In genomic region chr12:49473371-49473770, GRCm38 (mm10) we compare ENCODE assay signal across 11 mouse cellular contexts.
A peak's percentile ranks its signal among the peaks of the same experiment; 100 is the strongest.
DNase-seq lines count a peak whose midpoint lies in the region; ATAC-seq lines count a peak whose summit lies in the region.
"Had no signal": no experiment of that assay in that cellular context is flagged by ENCODE, and none has a peak within 500 bp of the region (broad histone marks: within the 10 kb centered on the region; RNA-seq: fewer than 3 reads in every experiment).

No protein-coding gene starts in this region.

- intact Hi-C loops in heart, postnatal 10 days (cut with DNase I) = no loop called here
- intact Hi-C loops in left cerebral cortex, postnatal 25 days (cut with DNase I) = loop anchor here (5.0 kb wide), 2 partner anchors 71 to 269 kb away; no protein-coding TSS in a partner anchor

- no peaks in the 10 kb centered on the region for H3K9me3 ChIP-seq in hindbrain, embryonic 16.5 days (ENCODE audit: control insufficient read depth, low read length)
- H3K9me3 ChIP-seq: heart, embryonic 15.5 days; neural tube, embryonic 12.5 days had no signal

- H3K9ac ChIP-seq in hindbrain, embryonic 16.5 days (ENCODE audit: low read depth, low read length) = no peak overlapping the region
- H3K9ac ChIP-seq: heart, embryonic 15.5 days; lung, embryonic 14.5 days; neural tube, embryonic 12.5 days had no signal

- H3K27me3 ChIP-seq in hindbrain, embryonic 16.5 days (replicated peaks; ENCODE audit: control insufficient read depth, insufficient read depth, low read length) = no peaks in the 10 kb centered on the region
- H3K27me3 ChIP-seq: heart, embryonic 15.5 days; neural tube, embryonic 12.5 days had no signal

- H3K4me1 ChIP-seq in hindbrain, embryonic 16.5 days (ENCODE audit: control insufficient read depth, insufficient read depth, low read depth, low read length) = no peaks in the 10 kb centered on the region
- H3K4me1 ChIP-seq: heart, embryonic 15.5 days; neural tube, embryonic 12.5 days had no signal

- ATAC-seq in frontal cortex, adult (ENCODE audit: low TSS enrichment) = peak; percentile 100
- no peak for ATAC-seq in activated CD4-positive, CD25-positive, alpha-beta regulatory T cell, adult 4 months
- no peak for ATAC-seq in hindbrain, embryonic 16.5 days

- WGBS in hindbrain, embryonic 16.5 days = 80% methylated on average over 3 of the region's 3 CpGs

- no peak overlapping the region for H3K4me2 ChIP-seq in hindbrain, embryonic 16.5 days (ENCODE audit: low read length)
- H3K4me2 ChIP-seq: heart, embryonic 15.5 days; lung, embryonic 14.5 days; neural tube, embryonic 12.5 days had no signal

- peak; percentile 85 for DNase-seq in 3T3-L1 (ENCODE audit: low read depth, low spot score)
- DNase-seq in heart, postnatal 10 days = peak; percentile 17 to 18
- peak; percentile 72 to 95 for DNase-seq in left cerebral cortex, postnatal 25 days (ENCODE audit: low spot score in 2 of 2)
- DNase-seq in kidney, postnatal 25 days = no peak
- DNase-seq in urinary bladder, postnatal 14 days (ENCODE audit: low spot score) = no peak
- DNase-seq: lung, embryonic 14.5 days had no signal

- no peak overlapping the region for H3K27ac ChIP-seq in hindbrain, embryonic 16.5 days (ENCODE audit: low read depth, low read length)
- H3K27ac ChIP-seq: heart, embryonic 15.5 days; neural tube, embryonic 12.5 days had no signal

- no peak overlapping the region for H3K4me3 ChIP-seq in hindbrain, embryonic 16.5 days (ENCODE audit: low read length)
- H3K4me3 ChIP-seq: heart, embryonic 15.5 days; neural tube, embryonic 12.5 days had no signal

- H3K36me3 ChIP-seq in hindbrain, embryonic 16.5 days (ENCODE audit: control insufficient read depth, insufficient read depth, low read length) = no peaks in the 10 kb centered on the region
- H3K36me3 ChIP-seq: heart, embryonic 15.5 days; neural tube, embryonic 12.5 days had no signal

Comparison
In these comparisons a context has a peak if more than half of its experiments do, and no peak if none do; other contexts are left out.
1. DNase-seq: peak in 3T3-L1 (single experiment), heart, postnatal 10 days (2 of 2) and left cerebral cortex, postnatal 25 days (2 of 2); none in kidney, postnatal 25 days (0 of 2) and urinary bladder, postnatal 14 days (single experiment).